Mouse (Mus musculus) C2C12 (cell line): ENCODE measurements around the gene Plekhh2. TPM values are rescaled to one million over a fixed set of nuclear protein-coding genes. Genes with fewer than 3 reads are reported as not detected.

Experiments
- H3K27me3 ChIP-seq: one replicate; pipeline ENCODE4 v1.6.1; 2011; ENCODE audit not compliant: control insufficient read depth, insufficient read depth, insufficient read length
- H3K36me3 ChIP-seq: one replicate; pipeline ENCODE4 v1.6.1; 2011; ENCODE audit not compliant: control insufficient read depth, insufficient read depth
- H3K4me3 ChIP-seq: one replicate; pipeline ENCODE4 v1.5.1; 2011; ENCODE audit warnings: mild to moderate bottlenecking, control low read depth; ENCODE audit not compliant: poor library complexity, insufficient read depth, severe bottlenecking
- H3K79me2 ChIP-seq: one replicate; pipeline ENCODE4 v1.6.1; 2011; ENCODE audit not compliant: control insufficient read depth, insufficient read depth
- H3K79me3 ChIP-seq: one replicate; pipeline ENCODE4 v1.6.1; 2011; ENCODE audit warnings: low read depth, control low read depth
- H3ac ChIP-seq: one replicate; pipeline ENCODE3; 2011; ENCODE audit warnings: low read depth; ENCODE audit not compliant: control insufficient read depth, insufficient read length
- CEBPB ChIP-seq: IDR thresholded peaks from one replicate; pipeline ENCODE4 v1.6.1; 2011; ENCODE audit warnings: low read depth, mild to moderate bottlenecking, control low read depth, moderate library complexity
- CTCF ChIP-seq: IDR thresholded peaks from one replicate; pipeline ENCODE4 v1.5.1; 2011; ENCODE audit not compliant: control insufficient read depth, insufficient read depth, insufficient read length
- FOSL1 ChIP-seq: IDR thresholded peaks from one replicate; pipeline ENCODE4 v1.8.0; 2011; ENCODE audit warnings: mild to moderate bottlenecking, low read length; ENCODE audit not compliant: poor library complexity, insufficient read depth, severe bottlenecking
- MAX ChIP-seq: IDR thresholded peaks from one replicate; pipeline ENCODE4 v1.6.1; 2011; ENCODE audit warnings: mild to moderate bottlenecking, control low read depth
- MYOD1 ChIP-seq: IDR thresholded peaks from one replicate; pipeline ENCODE4 v1.6.1; 2011; ENCODE audit warnings: low read depth; ENCODE audit not compliant: control insufficient read depth, insufficient read length
- MYOG ChIP-seq: IDR thresholded peaks from one replicate; pipeline ENCODE4 v1.6.1; 2011; ENCODE audit not compliant: control insufficient read depth, insufficient read length; ENCODE audit errors: extremely low read depth
- USF1 ChIP-seq: IDR thresholded peaks from one replicate; pipeline ENCODE4 v1.6.1; 2011; ENCODE audit warnings: low read depth, mild to moderate bottlenecking, control low read depth, moderate library complexity
- polyA plus RNA-seq: library from polyadenylated mRNA; unstranded; fragments of >200 nt; fragmentation: generic; extraction: Trizol; gene quantifications from one replicate; pipeline ENCODE4 v1.2.1, GENCODE M21; 2012; ENCODE audit warnings: missing spikeins

Gene Plekhh2
- polyA plus RNA-seq, 1 experiment = 8.7 TPM

DNA sequence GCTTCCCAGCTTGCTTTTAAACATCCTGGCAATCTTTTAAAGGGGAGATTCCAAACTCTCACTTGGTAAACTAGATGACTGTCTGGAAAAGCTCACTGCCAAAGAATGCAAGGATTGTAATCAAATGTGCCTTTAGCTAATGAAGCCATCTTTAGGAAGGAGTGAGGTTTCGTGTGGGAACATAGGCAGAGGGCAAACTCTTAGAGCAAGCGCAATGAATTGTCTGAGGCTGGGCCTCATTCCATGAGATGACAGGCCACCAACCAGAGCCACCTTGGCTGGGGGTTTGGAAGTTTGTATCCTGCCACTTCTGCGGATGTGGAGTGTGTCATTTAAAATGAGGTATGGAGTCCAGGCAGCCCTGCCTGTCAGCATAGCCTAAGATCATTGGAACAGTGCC lies 108.4 kb downstream of the Plekhh2 start:
- Histone ChIP-seq H3ac (no peak overlapping the region), H3K79me3 (no peaks in the 10 kb centered on the region), H3K4me3 (no peak overlapping the region), H3K36me3 (peaks cover 19% of the 10 kb centered on the region), H3K27me3 (no peaks in the 10 kb centered on the region), H3K79me2 (no peaks in the 10 kb centered on the region)
- TF ChIP-seq MYOD1 (no peak), MAX (no peak), USF1 (no peak), CTCF (no peak), FOSL1 (no peak)

DNA sequence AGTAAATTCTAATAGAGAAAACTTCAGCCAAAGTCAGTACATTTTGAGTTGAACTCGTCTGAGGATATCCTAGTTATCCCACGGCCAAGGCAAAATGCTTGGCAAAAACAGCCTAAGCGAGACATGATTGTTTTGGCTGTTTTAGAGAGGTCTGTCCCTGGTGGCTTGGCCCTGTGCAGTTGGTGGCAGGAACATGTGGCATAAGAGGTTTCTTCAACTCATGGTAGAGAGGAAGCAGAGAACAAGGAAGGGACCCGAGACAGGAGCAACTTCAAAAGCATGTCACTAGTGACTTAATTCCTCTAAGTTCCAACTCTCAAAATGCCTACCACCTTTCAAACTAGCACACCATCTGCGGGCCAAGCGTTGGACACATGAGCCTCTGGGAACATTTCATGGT lies 108.9 kb downstream of the Plekhh2 start:
- TF ChIP-seq MYOG (no peak), USF1 (no peak), CTCF (no peak), MAX (no peak), FOSL1 (no peak), MYOD1 (no peak), CEBPB (no peak)
- Histone ChIP-seq H3ac (no peak overlapping the region), H3K4me3 (no peak overlapping the region), H3K27me3 (no peaks in the 10 kb centered on the region), H3K79me3 (no peaks in the 10 kb centered on the region), H3K79me2 (no peaks in the 10 kb centered on the region), H3K36me3 (peaks cover 16% of the 10 kb centered on the region)

DNA sequence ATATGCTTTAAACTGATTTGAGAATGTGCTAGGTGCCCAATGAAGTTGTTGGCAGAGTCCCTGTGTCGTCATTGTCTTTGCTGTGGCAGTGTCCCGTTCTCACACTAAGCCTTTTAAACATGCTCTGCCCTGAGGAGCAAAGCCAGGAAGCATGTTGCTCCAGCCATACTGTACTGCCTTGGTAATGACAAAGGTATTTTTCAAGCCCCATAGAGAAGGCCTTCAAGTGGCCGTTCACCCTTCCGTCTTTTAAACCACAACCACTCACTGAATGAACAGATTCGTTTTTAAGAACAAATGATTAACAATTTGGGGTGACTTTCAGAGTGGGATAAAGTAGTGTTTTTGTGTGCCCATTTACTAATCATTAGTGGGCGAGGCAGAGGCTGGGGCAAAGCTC lies 109.5 kb downstream of the Plekhh2 start:
- H3K79me3 ChIP-seq = no peaks in the 10 kb centered on the region
- H3K36me3 ChIP-seq = peaks cover 16% of the 10 kb centered on the region
- TF ChIP-seq MAX (no peak), CTCF (no peak), USF1 (no peak)
- H3K27me3 ChIP-seq = no peaks in the 10 kb centered on the region
- no peak overlapping the region for H3K4me3 ChIP-seq
- no peaks in the 10 kb centered on the region for H3K79me2 ChIP-seq
- H3ac ChIP-seq = no peak overlapping the region

DNA sequence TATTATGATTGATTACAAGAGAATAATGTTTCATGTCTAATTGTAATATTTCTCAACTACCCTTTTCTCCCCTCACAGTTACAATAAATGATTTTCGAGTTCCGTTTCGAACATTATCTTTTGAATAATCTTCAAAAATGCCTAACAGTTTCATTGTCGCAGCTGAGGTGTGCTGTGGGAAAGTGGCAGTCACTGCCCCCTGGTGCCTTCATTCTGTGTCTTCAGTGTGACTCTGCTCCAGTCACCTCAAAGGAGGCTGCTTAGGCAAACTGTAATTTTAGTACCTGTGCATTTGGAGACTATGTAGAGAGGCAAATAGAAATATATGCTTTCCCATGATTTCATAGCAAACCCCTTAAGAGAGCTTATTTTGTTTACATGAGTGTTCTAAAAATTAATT lies 110.3 kb downstream of the Plekhh2 start:
- TF ChIP-seq MYOD1 (no peak), MAX (no peak), USF1 (no peak), CEBPB (no peak), CTCF (no peak), FOSL1 (no peak), MYOG (no peak)
- no peak overlapping the region for H3ac ChIP-seq
- no peaks in the 10 kb centered on the region for H3K79me2 ChIP-seq
- no peaks in the 10 kb centered on the region for H3K27me3 ChIP-seq
- H3K79me3 ChIP-seq = no peaks in the 10 kb centered on the region
- H3K4me3 ChIP-seq = no peak overlapping the region
- peaks cover 16% of the 10 kb centered on the region for H3K36me3 ChIP-seq

DNA sequence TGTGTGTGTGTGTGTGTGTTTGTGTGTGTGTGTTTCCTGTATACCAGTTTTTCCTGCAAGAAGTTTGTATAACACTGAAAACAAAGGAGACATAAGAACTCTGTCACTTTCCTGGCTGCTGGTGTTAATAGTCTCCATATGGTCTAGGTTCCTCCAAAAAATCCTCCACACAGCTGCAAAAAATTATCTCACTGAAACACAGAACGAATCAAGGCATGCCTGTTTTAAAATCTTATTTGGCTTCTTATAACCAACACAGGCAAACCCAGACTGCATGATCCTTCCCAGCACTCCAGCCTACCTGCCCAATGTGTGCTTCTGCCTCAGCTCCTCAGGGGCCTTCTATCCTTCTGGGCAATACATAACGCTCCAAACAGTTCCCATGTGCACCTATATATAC lies 111.2 kb downstream of the Plekhh2 start:
- no peaks in the 10 kb centered on the region for H3K79me3 ChIP-seq
- H3K27me3 ChIP-seq = no peaks in the 10 kb centered on the region
- no peak overlapping the region for H3K4me3 ChIP-seq
- H3ac ChIP-seq = no peak overlapping the region
- TF ChIP-seq CTCF (no peak), MYOG (no peak), CEBPB (no peak), USF1 (no peak), MYOD1 (no peak), FOSL1 (no peak), MAX (no peak)
- no peaks in the 10 kb centered on the region for H3K79me2 ChIP-seq
- peaks cover 10% of the 10 kb centered on the region for H3K36me3 ChIP-seq

DNA sequence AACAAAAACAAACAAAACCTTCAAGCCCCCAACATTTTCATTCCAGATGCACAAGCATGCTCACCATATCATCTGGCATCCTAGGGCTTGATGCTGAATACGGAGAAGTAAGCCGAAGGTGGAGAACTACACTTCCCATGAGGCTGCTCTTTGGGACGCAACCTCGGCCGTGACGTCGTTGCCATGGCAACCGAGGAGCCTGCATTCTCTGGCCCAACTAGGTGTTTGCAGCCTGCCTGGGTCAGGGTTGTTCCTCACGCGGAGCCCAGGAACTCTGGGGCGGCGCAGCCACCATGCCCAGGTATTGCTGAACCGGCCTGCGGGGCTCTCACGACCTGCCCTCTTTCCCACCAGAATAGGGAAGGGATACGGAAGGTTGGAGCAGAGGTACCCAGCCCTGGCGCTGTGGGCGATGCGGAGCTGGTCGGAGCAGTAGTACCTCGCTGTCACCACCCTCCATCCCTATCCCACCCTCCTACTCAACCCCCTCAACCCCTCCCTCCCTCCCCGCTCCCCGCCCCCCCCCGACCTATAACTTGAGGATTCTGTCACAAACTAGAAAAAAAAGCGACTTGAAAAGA lies 114.7 kb downstream of the Plekhh2 start, which contains the start of gene Dync2li1:
Gene Dync2li1 (plus strand): TSS at position 221 of the 581 bp plus-strand sequence.
- H3K27me3 ChIP-seq = no peaks in the 10 kb centered on the region
- H3K36me3 ChIP-seq = peaks cover under 1% of the 10 kb centered on the region
- peak within 1 kb of the TSS; percentile 25 for H3K4me3 ChIP-seq
- no peaks in the 10 kb centered on the region for H3K79me2 ChIP-seq
- TF ChIP-seq CTCF (no peak), CEBPB (no peak), MYOD1 (no peak), FOSL1 (no peak), MAX (no peak), MYOG (no peak), USF1 (no peak)
- no peak within 1 kb of the TSS for H3ac ChIP-seq
- no peaks in the 10 kb centered on the region for H3K79me3 ChIP-seq
